ENCODE assay signal across 8 mouse cellular contexts in the genomic region with DNA sequence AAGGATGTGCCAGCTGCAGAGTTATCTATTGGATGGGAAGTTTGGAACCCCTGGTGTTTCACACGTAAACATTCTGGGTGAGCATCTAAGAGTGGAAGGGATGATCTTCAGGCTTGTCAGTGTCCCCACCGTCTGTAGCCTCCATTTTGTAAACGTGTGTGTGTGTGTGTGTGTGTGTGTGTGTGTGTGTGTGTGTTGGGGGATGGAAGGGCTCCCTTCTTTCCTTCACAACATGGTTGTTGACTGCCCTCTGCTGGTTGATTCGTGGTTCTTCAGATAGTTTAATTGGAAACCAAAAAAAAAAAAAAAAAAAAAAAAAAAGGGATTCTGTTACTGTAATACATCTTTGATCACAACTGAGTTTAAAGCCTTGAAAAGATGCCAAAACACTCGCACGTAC. TPM values are rescaled to one million over a fixed set of nuclear protein-coding genes. Genes with fewer than 3 reads are reported as not detected.
DNase-seq lines count a peak whose midpoint lies in the region; ATAC-seq lines count a peak whose summit lies in the region.

No protein-coding gene starts in this region.

- intact Hi-C loops in gastrocnemius, postnatal 36 days (cut with DNase I): loop anchor here (5.0 kb wide), 1 partner anchor 37 kb away; a partner anchor contains a TSS

- H3K9ac ChIP-seq in intestine, embryonic 15.5 days: no peak overlapping the region
- H3K9ac ChIP-seq in limb, embryonic 12.5 days (replicated peaks): 0 out of 2 replicates have a peak overlapping the region, but pooled peaks have one; percentile 23
- H3K9ac ChIP-seq in midbrain, embryonic 14.5 days (replicated peaks; ENCODE audit: low read length): no peak overlapping the region

- no peaks in the 10 kb centered on the region for H3K36me3 ChIP-seq in intestine, embryonic 15.5 days
- no peaks in the 10 kb centered on the region for H3K36me3 ChIP-seq in limb, embryonic 12.5 days
- no peaks in the 10 kb centered on the region for H3K36me3 ChIP-seq in midbrain, embryonic 14.5 days (ENCODE audit: control insufficient read depth, insufficient read depth, low read length)

- peak overlapping the region; percentile 40; the same call in 1 of the 2 replicates for H3K4me2 ChIP-seq in intestine, embryonic 15.5 days (replicated peaks)
- H3K4me2 ChIP-seq in limb, embryonic 12.5 days: peak overlapping the region; percentile 43
- H3K4me2 ChIP-seq in midbrain, embryonic 14.5 days (ENCODE audit: low read length): peak overlapping the region; percentile 36

- peaks cover 2% of the 10 kb centered on the region; the same call in 1 of the 2 replicates for H3K4me1 ChIP-seq in intestine, embryonic 15.5 days (replicated peaks)
- H3K4me1 ChIP-seq in limb, embryonic 12.5 days (replicated peaks): peaks cover 4% of the 10 kb centered on the region
- H3K4me1 ChIP-seq in midbrain, embryonic 14.5 days (ENCODE audit: control insufficient read depth, insufficient read depth, low read length): 0 out of 2 replicates have a peak, but pooled peaks cover under 1% of the 10 kb centered on the region

- 2% methylated on average over 6 of the region's 6 CpGs for WGBS in intestine, embryonic 15.5 days
- 4% methylated on average over 6 of the region's 6 CpGs for WGBS in limb, embryonic 12.5 days
- 3% methylated on average over 6 of the region's 6 CpGs for WGBS in midbrain, embryonic 14.5 days

- no peak overlapping the region for H3K4me3 ChIP-seq in intestine, embryonic 15.5 days (replicated peaks)
- H3K4me3 ChIP-seq in limb, embryonic 12.5 days (replicated peaks): peak overlapping the region; percentile 18
- H3K4me3 ChIP-seq in midbrain, embryonic 14.5 days (replicated peaks; ENCODE audit: low read depth, low read length): no peak overlapping the region

- H3K27me3 ChIP-seq in intestine, embryonic 15.5 days (replicated peaks): no peaks in the 10 kb centered on the region
- no peaks in the 10 kb centered on the region for H3K27me3 ChIP-seq in limb, embryonic 12.5 days
- no peaks in the 10 kb centered on the region for H3K27me3 ChIP-seq in midbrain, embryonic 14.5 days (ENCODE audit: control insufficient read depth, insufficient read depth, low read length)

- no peak for ATAC-seq in intestine, embryonic 15.5 days
- no peak for ATAC-seq in limb, embryonic 12.5 days (ENCODE audit: insufficient number of reproducible peaks, insufficient read depth, low FRiP score, low TSS enrichment, low read depth)
- no peak for ATAC-seq in midbrain, embryonic 14.5 days (ENCODE audit: low FRiP score, low TSS enrichment)

- DNase-seq in urinary bladder, postnatal 14 days (ENCODE audit: low spot score): peak; percentile 72
- DNase-seq in urinary bladder, adult 2 months (ENCODE audit: low spot score): no peak
- DNase-seq in embryo, embryonic 10.5 days (ENCODE audit: low spot score): peak; percentile 94
- DNase-seq in gastrocnemius, postnatal 36 days: peak; percentile 47 to 63
- DNase-seq in midbrain, embryonic 14.5 days: peak; percentile 93
- peak; percentile 33 for DNase-seq in spleen, adult 12 weeks (ENCODE audit: low spot score)

- H3K27ac ChIP-seq in intestine, embryonic 15.5 days: no peak overlapping the region
- no peak overlapping the region for H3K27ac ChIP-seq in limb, embryonic 12.5 days
- no peak overlapping the region for H3K27ac ChIP-seq in midbrain, embryonic 14.5 days (replicated peaks; ENCODE audit: low read depth, low read length)

- H3K9me3 ChIP-seq in intestine, embryonic 15.5 days: no peaks in the 10 kb centered on the region
- H3K9me3 ChIP-seq in limb, embryonic 12.5 days: no peaks in the 10 kb centered on the region
- no peaks in the 10 kb centered on the region for H3K9me3 ChIP-seq in midbrain, embryonic 14.5 days (ENCODE audit: control insufficient read depth, low read length)

RNA-seq across cellular contexts. Expression of a gene that starts 3.8 kb away (rescaled TPM):
- polyA plus RNA-seq in urinary bladder, adult 2 months (2012; rRNA removed): 91.5 and 97.0 TPM in 2 replicates
- total RNA-seq in gastrocnemius, postnatal 36 days (2021): 10 to 100 TPM; 39.2 to 46.4 TPM
- polyA plus RNA-seq in intestine, embryonic 15.5 days (2015; fragmentation: Nextera tagmentation; extraction: Ambion mirVana): 62.5 TPM in 2 replicates
- 105 and 120 TPM in 2 replicates for polyA plus RNA-seq in limb, embryonic 12.5 days (2016; fragmentation: Nextera tagmentation; extraction: Ambion mirVana)
- polyA plus RNA-seq in midbrain, embryonic 14.5 days (2014; fragmentation: Nextera tagmentation; extraction: Ambion mirVana): 172 and 229 TPM in 2 replicates

RNA-seq across cellular contexts. Expression of a gene that starts 38.7 kb away (rescaled TPM):
- polyA plus RNA-seq in urinary bladder, adult 2 months (2012; rRNA removed): 10,835 and 11,320 TPM in 2 replicates
- 100 to 1,000 TPM; 155 to 171 TPM for total RNA-seq in gastrocnemius, postnatal 36 days (2021)
- polyA plus RNA-seq in intestine, embryonic 15.5 days (2015; fragmentation: Nextera tagmentation; extraction: Ambion mirVana): 1,676 and 1,825 TPM in 2 replicates
- 827 and 868 TPM in 2 replicates for polyA plus RNA-seq in limb, embryonic 12.5 days (2016; fragmentation: Nextera tagmentation; extraction: Ambion mirVana)
- polyA plus RNA-seq in midbrain, embryonic 14.5 days (2014; fragmentation: Nextera tagmentation; extraction: Ambion mirVana): 750 and 787 TPM in 2 replicates

RNA-seq across cellular contexts. Expression of a gene that starts 43.2 kb away (rescaled TPM):
- polyA plus RNA-seq in urinary bladder, adult 2 months (2012; rRNA removed): 3.0 and 3.3 TPM in 2 replicates
- 10 to 100 TPM in 1 of 2 experiments, 1 to 10 TPM in 1; 5.6 to 21.4 TPM for total RNA-seq in gastrocnemius, postnatal 36 days (2021)
- 2.4 and 2.7 TPM in 2 replicates for polyA plus RNA-seq in intestine, embryonic 15.5 days (2015; fragmentation: Nextera tagmentation; extraction: Ambion mirVana)
- polyA plus RNA-seq in limb, embryonic 12.5 days (2016; fragmentation: Nextera tagmentation; extraction: Ambion mirVana): 3.2 and 3.4 TPM in 2 replicates
- polyA plus RNA-seq in midbrain, embryonic 14.5 days (2014; fragmentation: Nextera tagmentation; extraction: Ambion mirVana): 5.3 and 6.8 TPM in 2 replicates

RNA-seq across cellular contexts. Expression of a gene that starts 43.8 kb away (rescaled TPM):
- 25.4 and 25.5 TPM in 2 replicates for polyA plus RNA-seq in urinary bladder, adult 2 months (2012; rRNA removed)
- 10 to 100 TPM; 10.4 to 10.5 TPM for total RNA-seq in gastrocnemius, postnatal 36 days (2021)
- polyA plus RNA-seq in intestine, embryonic 15.5 days (2015; fragmentation: Nextera tagmentation; extraction: Ambion mirVana): 36.6 and 37.5 TPM in 2 replicates
- polyA plus RNA-seq in limb, embryonic 12.5 days (2016; fragmentation: Nextera tagmentation; extraction: Ambion mirVana): 42.5 TPM in 2 replicates
- polyA plus RNA-seq in midbrain, embryonic 14.5 days (2014; fragmentation: Nextera tagmentation; extraction: Ambion mirVana): 80.3 and 96.2 TPM in 2 replicates

RNA-seq across cellular contexts. Expression of a gene that starts 44.0 kb away (rescaled TPM):
- polyA plus RNA-seq in urinary bladder, adult 2 months (2012; rRNA removed): 47.2 and 50.1 TPM in 2 replicates
- total RNA-seq in gastrocnemius, postnatal 36 days (2021): 10 to 100 TPM; 48.1 to 50.4 TPM
- 87.9 and 97.1 TPM in 2 replicates for polyA plus RNA-seq in intestine, embryonic 15.5 days (2015; fragmentation: Nextera tagmentation; extraction: Ambion mirVana)
- 65.1 and 65.2 TPM in 2 replicates for polyA plus RNA-seq in limb, embryonic 12.5 days (2016; fragmentation: Nextera tagmentation; extraction: Ambion mirVana)
- polyA plus RNA-seq in midbrain, embryonic 14.5 days (2014; fragmentation: Nextera tagmentation; extraction: Ambion mirVana): 142 and 144 TPM in 2 replicates
